Mouse (Mus musculus) thymus, postnatal 14 days (tissue): ENCODE data around the gene D6Ertd527e.
A peak's percentile ranks its signal among the peaks of the same experiment; 100 is the strongest.

Experiments
- DNase-seq: peaks from one replicate; pipeline ENCODE4 v3.0.0; 2021

Gene D6Ertd527e

DNA sequence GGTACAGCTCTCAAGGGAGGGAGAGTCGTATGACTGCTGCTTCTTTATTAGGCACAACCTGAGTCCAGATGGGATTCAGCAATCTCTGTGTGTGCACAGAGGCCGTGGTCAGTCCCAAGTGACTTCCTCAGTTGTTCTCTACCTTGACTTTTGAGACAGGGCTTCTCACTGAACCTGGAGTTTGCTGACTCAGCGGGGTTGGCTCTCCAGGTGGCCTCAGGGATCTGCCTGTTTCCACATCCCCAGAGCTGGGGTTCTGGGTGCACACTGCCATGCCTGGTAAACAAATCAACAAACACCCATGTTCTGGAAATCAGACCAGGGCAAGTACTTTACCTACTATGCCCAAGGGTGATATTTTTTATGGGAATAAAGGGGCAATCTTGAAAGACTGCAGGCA lies 49.3 kb downstream of the D6Ertd527e start:
- DNase-seq, result peak; percentile 34

- no peak for DNase-seq
These were observed 53.6 kb downstream of the D6Ertd527e start for GRCm38 (mm10) chr6:87158062-87158623.

DNA sequence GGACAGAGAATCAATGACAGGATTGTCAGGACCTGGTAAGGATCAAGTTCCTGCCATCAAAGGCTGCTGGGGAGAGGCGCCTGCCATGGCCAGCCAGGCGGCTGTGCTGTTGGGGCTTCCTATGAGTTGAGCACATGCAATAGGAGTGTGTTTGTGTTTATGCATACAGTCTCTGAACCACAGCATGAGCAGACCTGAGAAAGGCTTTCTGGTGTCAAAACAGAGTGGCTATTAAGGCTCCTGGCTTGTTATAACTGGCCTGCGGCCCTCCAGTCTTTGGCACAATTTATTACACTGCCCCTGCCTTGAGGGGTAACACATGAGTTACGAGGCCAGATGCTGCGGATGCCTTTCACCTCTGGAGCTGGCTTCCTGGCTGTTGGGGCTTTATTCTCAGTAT lies 55.6 kb downstream of the D6Ertd527e start:
- DNase-seq, result no peak

GRCm38 (mm10) chr6:87161391-87162263 lies 57.1 kb downstream of the D6Ertd527e start:
- DNase-seq, result no peak
